Mouse (Mus musculus) brain, adult 2 months (tissue): ENCODE results near the gene Cog6.

Experiments used
- DNase-seq: peaks from one replicate; pipeline ENCODE4 v3.0.0; 2011; ENCODE audit warnings: low read depth, low spot score

Cog6 gene

DNA sequence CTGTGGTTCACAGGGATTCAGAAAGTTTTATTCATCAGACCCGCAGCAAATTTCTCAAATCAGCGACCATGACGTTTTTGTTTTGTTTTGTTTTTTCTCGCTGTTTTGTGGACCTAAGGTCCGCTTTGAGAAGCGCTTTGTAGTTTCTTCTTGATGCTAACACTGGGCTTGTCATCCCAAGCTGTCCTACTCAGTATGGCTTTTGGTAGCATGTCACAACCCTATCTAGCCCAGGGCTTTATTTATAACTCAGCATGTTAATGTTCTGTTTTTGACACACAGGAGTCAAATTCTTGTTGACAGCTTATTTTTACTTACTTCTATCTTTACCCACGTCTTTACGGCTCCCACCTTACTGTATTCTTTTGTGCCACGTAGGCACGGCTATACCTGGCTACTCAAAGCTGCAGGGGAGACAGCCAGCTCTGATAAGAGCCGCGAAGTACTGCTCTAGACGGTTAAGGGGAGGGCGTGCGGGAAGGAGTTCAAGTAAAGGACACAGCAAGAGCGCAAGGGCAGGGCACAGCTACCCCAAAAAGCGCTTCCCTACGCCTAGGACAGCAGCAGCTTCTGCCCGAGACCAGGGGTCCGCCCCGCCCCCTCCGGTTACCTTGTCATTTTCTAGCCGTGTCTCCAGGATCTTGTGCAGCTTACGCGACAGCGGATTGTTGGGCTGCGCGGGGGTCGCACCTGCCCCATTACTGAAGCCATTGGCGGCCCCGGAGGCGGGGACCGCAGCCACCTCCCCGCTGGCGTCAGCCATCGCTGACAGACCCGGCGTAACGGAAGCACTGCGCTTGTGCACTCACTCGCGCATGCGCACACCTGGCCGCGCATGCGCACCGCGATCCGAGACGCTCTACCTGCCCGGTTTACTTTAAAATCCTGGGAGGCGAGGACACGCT lies at the start of gene Cog6:
Gene Cog6 (minus strand): TSS at position 802 of the 905 bp plus-strand sequence.
- DNase-seq: peak; percentile 95

DNA sequence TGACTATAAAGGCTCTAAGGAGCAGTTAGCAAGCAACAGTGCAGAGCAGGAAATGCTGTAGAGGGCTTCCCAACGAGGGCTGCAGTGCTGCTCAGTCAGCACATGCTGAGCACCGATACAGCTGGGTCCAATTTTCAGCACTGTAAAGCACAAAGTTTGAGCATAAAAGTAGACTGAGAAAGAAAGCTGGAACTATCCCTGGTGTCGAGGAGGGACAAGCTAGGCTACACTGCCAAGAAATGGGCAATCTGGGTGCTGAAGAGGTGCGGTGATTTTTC lies 49.0 kb upstream of the Cog6 start:
- peak; percentile 37 for DNase-seq

GRCm38 (mm10) chr3:53065267-53066094 lies 48.4 kb upstream of the Cog6 start:
- DNase-seq: no peak

DNA sequence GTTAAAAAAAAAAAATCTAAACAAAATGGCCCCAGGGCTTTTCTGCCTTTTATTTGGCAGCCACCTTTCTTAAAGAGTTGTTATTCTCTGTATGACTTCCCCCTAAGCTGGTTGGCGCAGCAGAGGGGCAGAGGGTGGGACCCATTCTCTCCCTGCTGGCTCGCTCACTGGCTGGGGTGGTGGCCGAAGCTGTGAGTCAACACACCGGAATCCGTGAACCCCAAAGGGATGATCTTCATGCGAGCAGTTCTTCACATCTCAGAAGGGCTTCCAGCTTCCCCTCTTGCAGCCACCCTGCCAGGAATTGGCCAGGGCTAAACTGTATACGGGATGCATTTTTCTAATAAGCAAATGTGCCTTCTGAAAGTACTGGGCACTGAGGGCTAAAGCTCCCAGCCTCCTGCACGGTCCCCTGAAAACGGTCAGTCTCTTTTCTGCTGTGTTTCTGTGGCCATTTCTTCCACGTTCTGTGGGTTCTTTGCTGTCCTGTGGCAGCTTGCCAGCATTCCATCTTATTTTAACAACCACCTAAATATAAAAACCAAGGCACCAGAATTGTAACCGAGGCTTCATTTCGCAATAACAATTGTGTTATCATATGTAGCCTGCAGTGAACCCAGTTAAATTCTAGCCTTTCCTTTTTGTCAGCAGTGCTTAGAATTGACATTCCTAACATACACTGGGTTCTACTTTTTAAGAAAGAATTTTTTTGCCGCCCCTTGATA lies 46.5 kb upstream of the Cog6 start:
- no peak for DNase-seq

DNA sequence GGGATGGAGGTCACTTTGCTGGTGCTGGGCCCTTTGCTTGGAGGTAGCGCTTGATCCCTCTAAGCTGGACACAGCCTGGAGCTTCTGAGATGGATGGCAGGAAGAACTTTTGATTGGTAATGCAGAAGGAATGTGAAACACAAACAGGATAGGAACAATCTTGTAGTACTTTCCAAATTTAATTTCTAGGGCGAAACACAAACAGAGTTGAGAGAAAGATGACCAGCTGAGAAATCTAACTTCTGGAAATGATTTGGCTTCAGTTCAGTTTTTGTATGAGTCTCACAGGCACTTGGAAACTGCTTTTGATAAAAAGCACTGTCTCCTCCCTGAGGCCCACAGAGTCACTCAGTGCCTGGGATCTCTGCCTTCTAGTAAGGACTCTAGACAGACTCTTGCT lies 42.9 kb upstream of the Cog6 start:
- no peak for DNase-seq

DNA sequence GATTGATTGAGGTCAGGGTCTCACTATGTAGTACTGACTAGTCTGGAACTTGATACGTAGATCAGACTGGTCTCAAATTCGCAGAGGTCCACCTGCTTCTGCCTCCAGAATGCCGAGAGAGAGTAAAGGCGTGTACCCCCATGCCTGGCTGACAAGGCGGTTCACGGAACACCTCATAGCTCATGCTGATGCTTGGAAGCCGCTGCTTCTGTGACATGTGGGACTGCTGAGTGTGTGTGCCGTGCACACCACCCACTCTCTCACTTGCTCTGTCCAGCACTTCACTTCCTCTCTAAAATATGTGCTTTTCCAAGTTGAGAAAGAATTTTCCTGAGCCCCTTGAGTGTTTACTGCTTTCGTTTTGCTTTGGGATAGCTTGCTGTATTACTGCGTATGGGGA lies 39.4 kb upstream of the Cog6 start:
- peak; percentile 69 for DNase-seq

DNA sequence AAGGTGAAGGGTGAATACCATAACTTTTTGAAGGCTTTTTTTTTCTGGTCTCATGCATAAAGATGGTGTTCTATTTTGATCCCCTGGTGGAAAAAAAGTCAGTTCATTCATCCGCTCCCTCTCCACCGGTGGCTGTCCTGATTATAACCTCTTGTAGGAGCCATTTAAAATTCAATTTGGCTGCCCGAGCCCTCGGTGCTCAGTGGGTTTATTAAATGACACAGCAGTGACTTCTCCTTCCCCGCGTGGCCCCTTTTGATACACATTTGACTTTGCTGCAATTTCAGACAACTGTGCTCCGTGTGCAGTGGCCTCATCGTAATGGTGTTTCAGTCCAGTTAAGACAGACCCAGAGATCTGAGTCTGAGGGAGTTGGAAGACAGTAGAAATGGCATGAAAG lies 35.3 kb upstream of the Cog6 start:
- no peak for DNase-seq

DNA sequence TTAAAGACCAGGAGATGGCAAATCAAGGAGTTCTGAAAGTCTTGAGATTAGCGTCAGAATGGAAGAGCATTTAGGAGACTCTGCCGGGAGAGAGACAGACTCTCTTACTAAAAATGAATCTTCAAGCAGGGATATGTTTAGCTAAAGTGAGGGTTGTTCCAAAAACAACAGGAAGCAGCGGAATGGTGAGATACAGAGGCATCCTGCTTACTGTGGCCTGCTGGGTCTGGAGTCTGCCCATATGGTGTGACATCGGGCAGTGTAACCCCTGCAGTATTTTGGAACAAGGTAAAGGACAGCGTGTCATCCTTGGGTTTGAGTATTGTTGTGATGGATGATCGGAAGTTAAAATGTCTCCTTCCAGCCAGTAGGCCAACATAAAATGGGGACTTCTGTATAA lies 29.3 kb upstream of the Cog6 start:
- DNase-seq: peak; percentile 98

- no peak for DNase-seq
Measured at GRCm38 (mm10) chr3:53045697-53046096, 28.7 kb upstream of the Cog6 start.

DNA sequence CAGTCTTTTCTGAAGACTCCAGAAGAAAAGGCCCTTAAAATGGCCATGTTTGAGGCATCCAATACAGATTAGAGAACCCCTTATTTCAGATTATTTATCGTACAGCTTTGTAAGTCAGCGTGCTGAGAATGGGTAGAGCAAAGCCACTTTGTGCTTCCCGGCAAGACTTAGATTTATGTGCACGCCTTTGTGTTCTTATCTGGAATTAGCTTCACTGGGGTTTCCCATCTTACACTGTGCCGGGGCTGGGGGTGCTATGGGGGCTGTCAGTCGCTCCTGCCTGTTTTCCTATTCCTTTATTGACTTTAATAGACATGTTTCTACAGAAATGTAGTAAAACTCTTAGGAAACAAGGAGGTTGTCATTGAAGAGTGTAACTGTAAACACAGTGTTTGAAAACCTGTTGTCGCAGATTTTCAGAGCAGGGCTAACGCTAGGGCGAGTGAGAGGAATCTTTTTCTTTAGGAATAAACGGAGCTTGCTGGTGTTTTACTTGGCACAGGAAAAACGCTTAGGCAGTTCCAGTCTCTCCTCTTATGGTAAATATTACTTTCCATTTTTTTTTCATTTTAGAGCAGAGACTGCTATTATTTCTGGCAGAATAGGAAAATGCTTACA lies 27.8 kb upstream of the Cog6 start:
- peak; percentile 51 for DNase-seq

GRCm38 (mm10) chr3:53044238-53044637 lies 27.2 kb upstream of the Cog6 start:
- DNase-seq: no peak

- no peak for DNase-seq
Measured at GRCm38 (mm10) chr3:53043206-53043780, 26.3 kb upstream of the Cog6 start.

- no peak for DNase-seq
Measured at GRCm38 (mm10) chr3:53042240-53042567, 25.2 kb upstream of the Cog6 start.

- DNase-seq: peak; percentile 82
Measured at GRCm38 (mm10) chr3:53041411-53042239, 24.6 kb upstream of the Cog6 start, which contains the start of gene Lhfp. Lhfp (plus strand) TSS chr3:53041528.

GRCm38 (mm10) chr3:53040593-53041410 lies 23.8 kb upstream of the Cog6 start:
- no peak for DNase-seq

- peak; percentile 58 for DNase-seq
Measured at GRCm38 (mm10) chr3:53039746-53040145, 22.7 kb upstream of the Cog6 start.

GRCm38 (mm10) chr3:53038913-53039312 lies 21.9 kb upstream of the Cog6 start:
- DNase-seq: peak; percentile 76

DNA sequence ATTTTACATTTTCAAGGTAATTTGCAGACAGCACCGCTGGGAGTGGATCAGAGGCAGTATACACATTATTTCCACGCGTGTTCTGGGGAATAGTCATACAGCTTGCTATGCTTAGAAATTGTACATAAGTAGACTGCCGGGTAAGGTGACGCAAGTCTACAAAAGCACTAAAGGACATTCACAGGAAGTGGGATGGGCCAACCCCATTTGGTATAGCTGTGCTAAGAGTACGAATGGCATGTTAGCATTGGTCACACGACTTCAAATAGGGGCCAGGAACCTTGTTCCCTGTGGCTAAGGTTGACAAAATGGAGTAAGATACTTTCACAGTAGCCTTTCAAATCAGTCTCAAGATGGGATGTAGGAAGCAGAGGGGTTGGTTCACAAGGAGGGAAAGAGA lies 19.9 kb upstream of the Cog6 start:
- DNase-seq: no peak

DNA sequence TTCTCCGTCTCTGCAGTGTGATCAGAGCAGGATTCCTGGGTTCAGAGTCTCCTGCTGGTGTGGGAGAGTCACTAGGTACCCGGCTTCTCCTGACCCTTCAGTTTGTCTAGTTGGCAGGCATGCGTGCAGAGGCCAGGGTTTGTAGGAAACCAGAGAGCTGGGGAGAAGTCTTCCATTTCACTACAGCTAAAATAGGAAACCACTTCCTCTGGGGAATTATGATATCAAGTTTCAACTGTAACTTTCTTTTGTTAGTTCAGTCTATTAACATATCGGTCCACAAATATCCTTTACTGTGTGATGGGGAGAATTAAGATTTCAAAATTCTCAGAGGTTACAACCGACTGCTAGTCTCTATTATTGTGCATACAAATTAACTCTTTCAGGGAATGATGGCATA lies 19.0 kb upstream of the Cog6 start:
- DNase-seq: no peak

DNA sequence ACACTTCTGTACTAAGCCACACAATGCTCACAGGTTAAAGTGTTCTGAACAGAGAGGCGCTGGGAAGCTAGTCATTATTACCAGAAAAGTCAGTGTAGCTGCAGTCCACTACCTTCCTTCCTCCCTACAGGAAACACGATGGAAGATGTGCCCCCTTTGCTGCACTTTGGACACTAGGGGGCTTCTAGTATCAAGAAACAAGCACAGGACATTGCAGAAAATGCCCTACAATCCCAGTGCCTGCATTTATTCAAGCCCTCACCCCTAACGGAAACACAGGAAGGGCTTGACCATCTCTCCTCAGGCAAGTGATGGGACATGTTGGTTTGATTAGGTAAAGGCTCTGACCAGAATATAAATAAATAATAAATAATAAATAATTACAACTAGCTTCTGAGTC lies 16.4 kb upstream of the Cog6 start:
- DNase-seq: peak; percentile 70
